Mouse (Mus musculus): ENCODE results near the gene Plekhm3. TPM values are rescaled to one million over a fixed set of nuclear protein-coding genes. Genes with fewer than 3 reads are reported as not detected.

Plekhm3 gene
- polyA plus RNA-seq, 1 experiment = 4.1 TPM

GRCm38 (mm10) chr1:64779415-64779814 lies 177.2 kb downstream of the Plekhm3 start:
- DNase-seq (ENCODE audit: low spot score) = no peak

GRCm38 (mm10) chr1:64773305-64773704 lies 183.3 kb downstream of the Plekhm3 start:
- no peak for DNase-seq (ENCODE audit: low spot score)

GRCm38 (mm10) chr1:64770169-64770568 lies 186.5 kb downstream of the Plekhm3 start:
- DNase-seq (ENCODE audit: low spot score) = no peak

- DNase-seq (ENCODE audit: low spot score) = no peak
Measured at GRCm38 (mm10) chr1:64761646-64762045, 195.0 kb downstream of the Plekhm3 start.

- no peak for DNase-seq (ENCODE audit: low spot score)
Measured at GRCm38 (mm10) chr1:64757766-64758165, 198.9 kb downstream of the Plekhm3 start.

GRCm38 (mm10) chr1:64757254-64757653 lies 199.4 kb downstream of the Plekhm3 start:
- DNase-seq (ENCODE audit: low spot score) = peak; percentile 32

- no peak for DNase-seq (ENCODE audit: low spot score)
Measured at GRCm38 (mm10) chr1:64756640-64757030, 200.0 kb downstream of the Plekhm3 start.

GRCm38 (mm10) chr1:64755971-64756639 lies 200.5 kb downstream of the Plekhm3 start:
- no peak for DNase-seq (ENCODE audit: low spot score)

- no peak for DNase-seq (ENCODE audit: low spot score)
Measured at GRCm38 (mm10) chr1:64754658-64755057, 202.0 kb downstream of the Plekhm3 start.

- no peak for DNase-seq (ENCODE audit: low spot score)
Measured at GRCm38 (mm10) chr1:64753668-64754067, 203.0 kb downstream of the Plekhm3 start.

GRCm38 (mm10) chr1:64753109-64753508 lies 203.5 kb downstream of the Plekhm3 start:
- no peak for DNase-seq (ENCODE audit: low spot score)

- DNase-seq (ENCODE audit: low spot score) = no peak
Measured at GRCm38 (mm10) chr1:64744616-64745015, 212.0 kb downstream of the Plekhm3 start.

GRCm38 (mm10) chr1:64742741-64743408 lies 213.7 kb downstream of the Plekhm3 start:
- DNase-seq (ENCODE audit: low spot score) = no peak

GRCm38 (mm10) chr1:64738661-64739082 lies 218.0 kb downstream of the Plekhm3 start:
- no peak for DNase-seq (ENCODE audit: low spot score)

- no peak for DNase-seq (ENCODE audit: low spot score)
Measured at GRCm38 (mm10) chr1:64738180-64738555, 218.5 kb downstream of the Plekhm3 start.

- peak; percentile 97 for DNase-seq (ENCODE audit: low spot score)
Measured at GRCm38 (mm10) chr1:64737502-64738179, 219.0 kb downstream of the Plekhm3 start, which contains the start of gene Fzd5. Fzd5 (minus strand) TSS chr1:64737751.

GRCm38 (mm10) chr1:64736681-64737501 lies 219.7 kb downstream of the Plekhm3 start:
- DNase-seq (ENCODE audit: low spot score) = no peak

Other genes starting within 250 kb of the Plekhm3 start
- 5.3 and 6.2 TPM in 2 replicates for gene Fzd5, start 219.1 kb downstream of the Plekhm3 start, polyA plus RNA-seq (2012; rRNA removed)
- not detected in 2 replicates for gene Akr1cl, start 75.9 kb upstream of the Plekhm3 start, polyA plus RNA-seq (2012; rRNA removed)
- not detected in 2 replicates for gene Cryge, start 94.3 kb upstream of the Plekhm3 start, polyA plus RNA-seq (2012; rRNA removed)
- not detected in 2 replicates for gene Crygd, start 106.6 kb upstream of the Plekhm3 start, polyA plus RNA-seq (2012; rRNA removed)
- gene Crygc, start 116.9 kb upstream of the Plekhm3 start, polyA plus RNA-seq (2012; rRNA removed) = not detected in 2 replicates
- gene Crygb, start 125.5 kb upstream of the Plekhm3 start, polyA plus RNA-seq (2012; rRNA removed) = not detected in 2 replicates
- not detected in 2 replicates for gene Cryga, start 146.5 kb upstream of the Plekhm3 start, polyA plus RNA-seq (2012; rRNA removed)
- gene Gm28845, start 162.7 kb upstream of the Plekhm3 start, polyA plus RNA-seq (2012; rRNA removed) = not detected in 2 replicates
- gene D630023F18Rik, start 166.4 kb upstream of the Plekhm3 start, polyA plus RNA-seq (2012; rRNA removed) = 3.3 and 4.7 TPM in 2 replicates
- gene Idh1, start 229.7 kb upstream of the Plekhm3 start, polyA plus RNA-seq (2012; rRNA removed) = 201 and 236 TPM in 2 replicates
- gene Pikfyve, start 229.9 kb upstream of the Plekhm3 start, polyA plus RNA-seq (2012; rRNA removed) = 7.5 and 8.0 TPM in 2 replicates

Data from urinary bladder, adult 2 months (tissue).